Mouse (Mus musculus): ENCODE measurements around the gene Rnf126.

Rnf126 gene

DNA sequence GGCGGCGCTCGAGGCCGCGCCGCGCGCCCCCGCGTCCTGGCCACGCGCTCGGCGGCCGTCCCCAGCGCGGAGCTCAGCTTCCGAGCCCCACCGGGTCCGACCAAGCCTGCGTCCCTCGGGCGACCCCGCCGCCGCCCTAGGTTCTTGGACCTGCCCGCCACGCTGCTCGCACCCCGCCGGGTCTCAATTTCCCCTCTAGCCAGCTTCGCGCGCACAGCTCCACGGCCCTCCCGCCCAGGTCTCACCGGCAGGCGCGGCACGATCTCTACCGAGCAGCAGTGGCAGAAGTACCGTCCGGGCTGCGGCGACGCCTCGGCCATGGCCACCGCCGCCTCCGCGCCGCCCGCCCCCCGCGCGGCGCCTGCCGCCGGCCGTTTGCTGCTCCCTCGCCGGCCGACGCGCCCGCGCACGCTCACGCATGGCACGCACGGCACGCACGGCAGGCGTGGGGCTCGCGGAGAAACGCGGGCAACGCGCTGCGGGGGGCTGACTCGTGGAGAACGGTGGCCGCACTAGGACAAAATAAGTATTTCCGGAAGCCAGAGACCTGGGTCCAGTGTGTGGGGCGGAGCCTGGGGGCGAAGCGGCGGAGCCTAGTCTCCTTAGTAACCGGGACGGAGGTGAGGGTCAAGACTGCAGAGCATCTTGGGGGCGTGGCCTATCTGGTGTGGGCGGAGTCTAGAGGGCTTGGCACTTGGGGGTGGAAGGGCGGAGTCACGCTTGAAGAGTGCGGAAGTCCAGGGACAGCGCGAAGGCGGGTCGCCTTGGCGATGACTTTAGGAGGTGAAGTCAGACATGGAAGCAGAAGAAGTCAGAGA, at the start of gene Rnf126:
TSS of gene Rnf126 (minus strand) at position 445 of the 818 bp plus-strand sequence.
- POLR2A ChIA-PET: interaction anchor here (0.6 to 2.6 kb wide), 48 partner anchors 10 to 1708 kb away, joined by 3 to 18 read pairs (median 5); partner anchors contain the start of genes Polrmt (in 3 of the 4), Fgf22 (in 2 of the 4), Med16 (in 2 of the 4) and Ptbp1 (in 2 of the 4)
- CTCF ChIA-PET: interaction anchor here (0.5 to 4.5 kb wide), 49 partner anchors 10 to 1115 kb away, joined by 3 to 58 read pairs (median 3); partner anchors contain the start of genes Palm (in 2 of the 4), Abhd17a (in 1 of the 4), Arid3a (in 1 of the 4) and C2cd4c (in 1 of the 4)

DNA sequence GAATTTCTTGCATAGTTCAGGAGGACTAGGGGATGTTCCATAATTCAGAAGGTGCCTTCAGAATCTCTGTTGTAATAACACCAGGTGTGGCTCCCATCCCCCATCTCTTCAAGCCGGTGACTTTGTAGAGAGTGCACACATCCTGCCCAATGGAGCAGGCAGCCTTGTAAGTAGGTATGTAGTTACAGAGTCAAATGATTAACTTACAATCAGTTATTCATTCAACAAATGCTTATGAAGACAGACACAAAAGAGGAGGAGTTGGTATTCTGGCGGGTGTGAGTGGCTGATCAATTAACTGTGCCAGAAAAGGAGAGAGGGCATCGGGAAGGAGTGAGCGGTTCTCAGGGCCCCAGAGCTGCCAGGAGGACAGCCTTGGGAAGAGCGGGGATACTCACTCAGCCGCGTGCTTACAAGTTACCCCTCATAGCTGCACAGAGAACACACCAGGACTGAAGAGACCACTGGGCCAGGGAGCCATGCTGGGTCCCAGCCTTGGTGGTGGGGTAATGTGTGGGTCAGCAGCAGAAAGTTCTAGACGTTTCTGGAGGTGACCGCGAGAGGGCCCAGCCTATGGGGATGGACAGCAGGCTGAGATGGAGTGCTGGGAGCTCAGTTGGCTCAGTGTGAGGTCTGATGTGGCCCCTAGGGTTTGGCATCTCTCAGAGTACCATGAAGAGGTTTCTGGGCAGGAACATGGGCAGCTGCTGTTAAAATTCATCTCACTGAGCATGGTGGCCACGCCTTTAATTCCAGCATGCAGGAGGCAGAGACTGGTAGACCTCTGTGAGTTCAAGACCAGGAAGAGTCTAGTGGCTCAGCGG, 49.1 kb upstream of the Rnf126 start:
- CTCF ChIA-PET: interaction anchor here in 3 of 4 experiments (0.7 to 1.4 kb wide), 10 partner anchors 19 to 243 kb away, joined by 3 to 7 read pairs (median 3); partner anchors contain the start of genes Palm (in 2 of the 3), Bsg (in 1 of the 3), Plppr3 (in 1 of the 3) and Prtn3 (in 1 of the 3)
- POLR2A ChIA-PET: no interaction called here

DNA sequence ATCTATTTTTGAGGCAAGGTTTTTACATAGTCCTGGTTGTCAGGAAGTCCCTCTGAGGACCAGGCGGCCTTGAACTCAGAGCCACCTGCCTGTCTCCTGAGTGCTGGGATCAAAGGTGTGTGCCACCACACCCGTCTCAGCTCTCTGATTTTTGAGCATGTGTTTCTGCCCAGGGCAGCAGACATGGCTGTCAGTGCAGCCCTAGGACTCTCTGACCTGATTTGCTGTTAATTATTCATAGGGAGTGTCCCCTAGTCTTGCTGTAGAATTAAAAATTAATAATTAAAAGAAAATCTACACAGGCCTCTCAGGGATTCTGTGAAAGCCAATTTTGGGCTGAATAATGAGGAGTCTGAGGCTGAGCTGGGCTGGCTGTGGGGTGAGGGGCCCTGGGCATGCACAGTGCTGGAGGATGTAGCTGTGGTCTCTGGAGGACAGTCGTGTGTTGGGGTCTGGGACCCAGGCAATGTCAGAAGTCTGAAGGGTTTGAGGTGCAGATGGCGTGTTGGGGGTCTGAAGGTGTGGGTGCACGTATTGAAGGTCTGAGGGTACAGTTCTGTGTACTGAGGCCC, 47.6 kb upstream of the Rnf126 start:
- ChIA-PET CTCF (no interaction called here), POLR2A (interaction anchor here in 2 of 4 experiments (0.7 to 1.1 kb wide), 2 partner anchors 9 to 95 kb away, joined by 3 read pairs; partner anchors contain the start of gene Med16 (in 1 of the 2))

DNA sequence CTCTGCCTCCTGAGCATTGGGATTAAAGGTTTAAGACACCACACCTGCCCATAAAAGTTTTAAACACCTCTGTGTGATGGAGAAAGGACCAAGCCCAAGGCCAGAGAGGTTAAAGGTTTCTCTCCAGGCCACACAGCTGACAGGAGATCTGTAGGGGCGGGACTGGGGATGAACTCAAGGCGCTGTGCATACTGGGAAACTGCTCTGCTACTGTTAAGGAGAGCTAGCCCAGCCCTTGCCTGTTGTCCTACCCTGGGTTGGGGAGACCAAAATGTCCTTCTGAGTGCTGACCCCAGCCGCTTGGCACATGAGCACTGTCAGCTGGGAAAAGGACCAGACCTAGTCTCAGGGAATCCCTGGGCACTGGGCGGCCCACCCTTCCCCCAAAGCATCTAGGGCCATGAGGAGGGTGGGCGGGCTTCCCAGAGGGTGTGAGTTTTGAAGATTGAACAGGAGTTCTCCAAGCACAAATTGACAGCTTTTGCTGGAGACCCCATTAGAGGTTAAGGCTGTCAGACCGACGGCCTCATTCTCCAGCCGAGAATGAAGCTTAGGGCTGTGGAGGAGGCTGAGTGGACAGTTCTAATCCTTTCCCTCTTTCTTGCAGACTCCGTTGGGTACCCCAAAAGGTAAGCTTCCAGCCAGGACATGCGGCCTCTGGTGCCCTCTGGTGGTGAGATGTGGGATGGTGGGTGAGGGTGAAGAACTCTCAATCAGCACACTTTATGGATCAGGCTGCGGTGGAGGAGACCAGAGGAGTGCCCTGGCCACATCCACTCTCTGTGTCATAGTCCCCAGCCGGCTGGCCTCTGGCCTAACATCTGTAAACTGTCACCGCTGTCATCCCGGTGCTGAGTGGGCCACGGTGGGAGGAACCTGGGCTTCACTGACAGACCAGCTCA, 45.2 kb upstream of the Rnf126 start:
- ChIA-PET CTCF (interaction anchor here (0.6 to 3.0 kb wide), 92 partner anchors 8 to 517 kb away, joined by 3 to 37 read pairs (median 4); partner anchors contain the start of genes Palm (in 4 of the 4), Misp (in 3 of the 4), Bsg (in 2 of the 4) and Polrmt (in 2 of the 4)), POLR2A (interaction anchor here (0.6 to 2.3 kb wide), 31 partner anchors 8 to 356 kb away, joined by 3 to 10 read pairs (median 4); partner anchors contain the start of genes Misp (in 2 of the 4), Palm (in 2 of the 4), Ptbp1 (in 2 of the 4) and Med16 (in 1 of the 4))

DNA sequence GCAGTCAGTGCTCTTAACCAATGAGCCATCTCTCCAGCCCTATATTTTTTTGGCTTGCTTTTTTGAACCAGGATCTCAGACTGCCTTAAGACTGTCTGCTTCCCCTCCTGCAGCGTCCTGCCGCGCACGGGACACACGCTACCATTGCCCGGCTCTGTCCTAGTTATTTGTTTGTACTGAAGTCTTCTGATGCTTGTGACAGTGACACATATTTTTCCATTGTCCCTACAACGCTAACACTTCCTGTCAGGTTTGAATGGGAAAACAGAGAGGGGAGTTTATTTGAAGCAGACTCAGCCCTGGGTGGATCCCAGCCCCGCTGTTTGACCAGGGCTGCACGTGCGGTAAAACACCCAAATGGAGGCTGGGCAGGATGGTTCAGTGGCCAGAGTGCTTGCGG, 42.0 kb upstream of the Rnf126 start:
- POLR2A ChIA-PET: interaction anchor here in 2 of 4 experiments (0.9 to 1.3 kb wide), 5 partner anchors 40 to 100 kb away, joined by 3 to 4 read pairs (median 4); partner anchors contain the start of genes Med16 (in 1 of the 2) and Ptbp1 (in 1 of the 2)
- CTCF ChIA-PET: interaction anchor here in 1 of 4 experiments (1.1 to 1.7 kb wide), 3 partner anchors 12 to 28 kb away, joined by 3 to 7 read pairs (median 3); partner anchors contain the start of genes Misp and Palm

DNA sequence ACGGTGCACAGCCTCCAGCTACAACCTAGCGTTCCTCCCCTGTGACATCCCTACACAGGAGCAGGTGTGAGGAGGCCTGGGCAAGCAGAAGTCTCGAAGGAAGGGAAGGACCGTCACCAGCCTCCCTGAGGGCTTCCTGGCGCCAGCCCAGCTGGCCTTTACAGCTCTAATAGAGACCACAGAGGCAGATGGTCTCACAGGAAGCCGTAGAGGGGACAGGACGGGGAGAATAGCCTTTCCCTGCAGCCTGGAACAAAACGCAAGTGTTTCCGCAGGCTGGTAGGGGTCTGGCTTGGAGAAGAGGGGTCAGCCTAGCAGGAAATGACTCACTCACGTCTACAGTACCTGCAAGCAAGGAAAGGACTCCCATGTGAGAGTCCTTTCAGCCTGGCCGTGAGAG, 41.1 kb upstream of the Rnf126 start:
- ChIA-PET POLR2A (interaction anchor here in 1 of 4 experiments (0.6 to 1.0 kb wide), 2 partner anchors 11 to 39 kb away, joined by 3 to 4 read pairs; no protein-coding TSS in a partner anchor), CTCF (interaction anchor here in 1 of 4 experiments (1.3 kb wide), 1 partner anchor 27 kb away, joined by 3 read pairs; no protein-coding TSS in a partner anchor)

DNA sequence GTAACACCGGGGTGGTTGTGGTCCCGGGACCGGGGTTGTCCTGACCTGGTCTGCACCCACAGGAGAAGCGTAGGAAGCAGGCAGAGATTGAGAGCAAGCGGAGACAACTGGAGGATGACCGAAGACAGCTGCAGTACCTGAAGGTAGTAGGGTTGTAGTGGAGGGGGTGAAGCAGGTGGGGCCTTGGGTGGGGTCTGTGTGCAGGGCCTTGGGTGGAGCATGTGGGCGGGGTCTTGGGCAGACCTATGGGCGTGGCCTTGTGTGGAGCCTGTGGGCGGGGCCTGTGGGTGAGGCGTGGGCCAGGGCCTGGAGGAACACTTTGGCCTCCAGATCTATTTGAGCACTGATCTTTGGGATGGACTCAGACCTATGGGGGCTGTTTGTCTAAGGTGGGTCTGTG, 40.2 kb upstream of the Rnf126 start:
- CTCF ChIA-PET: interaction anchor here in 2 of 4 experiments (1.4 to 2.1 kb wide), 2 partner anchors 27 kb away, joined by 4 to 5 read pairs; no protein-coding TSS in a partner anchor
- POLR2A ChIA-PET: interaction anchor here in 2 of 4 experiments (1.6 to 2.0 kb wide), 2 partner anchors 13 to 55 kb away, joined by 4 to 8 read pairs; partner anchors contain the start of gene Palm (in 1 of the 2)

DNA sequence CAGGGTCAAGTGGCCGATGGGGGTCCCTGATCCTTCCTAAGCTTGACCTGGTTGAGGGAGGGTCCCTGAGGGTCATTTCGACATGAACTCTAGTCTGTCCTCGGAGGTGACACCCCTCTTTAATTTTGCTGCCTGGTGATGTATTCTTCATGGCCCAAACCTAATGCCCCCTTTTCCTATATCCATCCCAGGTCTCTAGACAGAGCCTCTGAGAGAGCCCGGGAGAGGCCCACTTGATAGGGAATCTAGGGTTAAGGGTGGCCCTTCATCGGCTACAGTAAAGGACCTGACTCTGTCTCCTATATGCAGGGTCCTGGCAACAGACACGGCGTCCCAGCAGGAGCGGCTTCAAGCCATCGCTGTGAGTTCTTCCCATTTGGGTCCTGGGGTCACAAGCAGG, 39.6 kb upstream of the Rnf126 start:
- ChIA-PET POLR2A (interaction anchor here in 2 of 4 experiments (0.8 to 2.0 kb wide), 5 partner anchors 11 to 59 kb away, joined by 3 to 8 read pairs (median 3); partner anchors contain the start of genes Palm (in 1 of the 2) and Ptbp1 (in 1 of the 2)), CTCF (interaction anchor here in 2 of 4 experiments (1.4 to 2.1 kb wide), 2 partner anchors 26 kb away, joined by 4 to 5 read pairs; no protein-coding TSS in a partner anchor)

DNA sequence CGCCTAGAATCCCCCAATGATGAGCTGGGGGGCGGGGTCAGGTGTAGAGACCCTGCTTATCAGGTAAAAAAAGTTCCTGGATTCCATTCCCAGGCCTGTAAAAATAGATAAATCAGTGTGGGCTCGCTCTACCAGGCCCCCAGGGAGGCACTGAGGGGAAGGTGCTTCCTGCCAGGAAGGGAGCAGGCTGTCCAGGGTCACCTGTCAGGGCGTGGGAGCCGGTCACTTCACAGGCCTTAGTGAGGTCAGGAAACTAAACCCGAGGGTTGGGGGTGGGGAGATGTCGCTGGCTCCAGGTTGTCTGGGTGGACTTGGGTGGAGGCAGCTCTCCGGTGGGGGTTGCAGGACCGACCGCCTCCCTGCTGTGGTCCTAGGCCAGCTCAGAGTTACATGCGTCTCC, 38.9 kb upstream of the Rnf126 start:
- ChIA-PET POLR2A (interaction anchor here in 2 of 4 experiments (0.5 to 2.0 kb wide), 9 partner anchors 9 to 156 kb away, joined by 3 to 8 read pairs (median 3); partner anchors contain the start of genes Palm (in 1 of the 2) and Ptbp1 (in 1 of the 2)), CTCF (interaction anchor here in 2 of 4 experiments (1.4 to 2.1 kb wide), 2 partner anchors 25 kb away, joined by 4 to 5 read pairs; no protein-coding TSS in a partner anchor)

DNA sequence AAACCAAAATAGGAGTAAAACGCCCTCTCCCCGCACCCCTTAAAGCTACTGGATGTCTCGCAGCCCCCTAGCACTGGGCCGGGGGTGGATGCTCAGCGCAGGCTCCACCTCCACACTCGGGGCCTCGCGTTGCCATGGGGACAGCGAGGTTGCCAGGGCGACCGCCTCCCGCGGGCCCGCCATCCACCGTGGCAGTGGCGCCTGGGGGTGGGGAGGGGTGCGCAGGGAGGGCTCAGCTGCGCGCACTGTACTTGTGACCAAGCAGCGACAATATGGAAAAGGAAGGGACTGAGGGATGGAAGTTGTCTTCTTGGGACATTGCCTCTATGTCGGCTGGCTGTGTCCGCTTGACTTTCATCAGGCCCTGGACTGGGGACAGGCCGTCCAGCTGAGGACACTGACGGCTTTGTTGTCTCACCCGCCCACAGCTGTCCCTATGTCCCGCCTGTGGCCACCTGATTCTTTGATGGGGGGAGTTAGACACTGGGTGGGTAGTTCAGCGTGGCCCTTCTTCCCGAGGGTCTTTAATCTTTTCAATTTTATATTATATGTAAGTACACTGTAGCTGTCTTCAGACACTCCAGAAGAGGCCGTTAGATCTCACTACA, 37.1 kb upstream of the Rnf126 start:
- ChIA-PET CTCF (interaction anchor here in 3 of 4 experiments (1.1 to 3.5 kb wide), 4 partner anchors 8 to 19 kb away, joined by 4 to 20 read pairs (median 4); partner anchors contain the start of gene Palm (in 2 of the 3)), POLR2A (interaction anchor here in 3 of 4 experiments (0.6 to 2.9 kb wide), 10 partner anchors 24 to 200 kb away, joined by 3 to 12 read pairs (median 3); partner anchors contain the start of genes Med16 (in 1 of the 3) and Ptbp1 (in 1 of the 3))

DNA sequence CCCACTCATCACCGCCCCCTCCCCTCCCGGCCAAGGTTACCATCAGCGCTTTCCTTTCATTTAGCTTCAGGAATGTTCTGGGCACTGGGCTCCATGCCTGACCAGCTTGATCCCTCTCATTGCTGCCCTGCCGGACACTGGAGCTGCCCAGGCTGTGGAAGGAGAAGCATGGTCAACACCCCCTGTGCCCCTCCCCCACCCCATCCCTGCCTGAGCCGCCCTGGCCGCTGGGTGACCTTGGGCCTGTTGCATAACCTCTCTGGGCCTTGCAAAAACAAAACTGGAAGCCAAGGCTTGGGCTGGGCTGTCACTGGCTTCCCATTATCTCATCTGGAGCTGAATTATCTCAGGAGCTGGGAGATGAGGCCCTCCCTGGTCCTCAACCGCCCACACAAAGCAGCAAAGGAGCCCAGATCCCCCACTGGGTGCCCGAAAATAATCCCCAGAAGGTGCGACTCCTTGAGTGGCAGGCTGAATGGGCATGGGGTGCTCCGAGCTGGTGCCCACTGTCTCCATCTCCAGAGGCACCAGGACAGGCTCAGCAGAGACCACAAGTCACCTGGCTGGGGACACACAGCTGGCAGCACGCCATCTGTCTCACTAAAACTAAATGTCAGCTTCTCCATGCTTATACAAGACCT, 35.7 kb upstream of the Rnf126 start:
- POLR2A ChIA-PET: interaction anchor here in 3 of 4 experiments (0.6 to 2.9 kb wide), 22 partner anchors 9 to 202 kb away, joined by 3 to 12 read pairs (median 4); partner anchors contain the start of genes Palm (in 2 of the 3), Ptbp1 (in 2 of the 3), Bsg (in 1 of the 3) and Grin3b (in 1 of the 3)

DNA sequence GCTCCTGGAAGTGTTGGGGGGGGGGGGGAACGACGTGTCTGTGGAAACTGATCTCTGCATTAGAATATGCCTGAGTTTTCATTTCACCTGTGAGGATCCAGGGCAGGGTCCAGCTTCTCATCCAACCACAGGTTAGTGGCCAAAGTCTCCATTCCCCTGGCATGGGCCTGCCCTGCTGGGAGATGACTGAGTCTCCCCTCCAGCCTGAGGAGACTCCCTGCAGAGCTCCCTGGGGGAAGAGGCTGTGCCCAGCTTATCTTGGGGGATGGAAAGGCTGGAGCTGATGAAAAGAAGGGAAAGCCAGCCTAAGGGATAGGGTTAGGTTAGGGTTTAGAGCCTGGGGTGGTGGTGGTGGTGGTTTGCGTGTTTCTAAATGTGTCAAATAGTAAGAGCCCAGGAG, 35.1 kb upstream of the Rnf126 start:
- POLR2A ChIA-PET: interaction anchor here in 3 of 4 experiments (0.6 to 2.9 kb wide), 15 partner anchors 8 to 169 kb away, joined by 3 to 12 read pairs (median 5); partner anchors contain the start of genes Palm (in 2 of the 3), Ptbp1 (in 2 of the 3) and Grin3b (in 1 of the 3)
- CTCF ChIA-PET: interaction anchor here in 3 of 4 experiments (0.5 to 3.5 kb wide), 14 partner anchors 8 to 112 kb away, joined by 3 to 20 read pairs (median 6); partner anchors contain the start of gene Palm (in 3 of the 3)

More for the DNA sequence above, 35.7 kb upstream of the Rnf126 start:
- CTCF ChIA-PET: interaction anchor here in 3 of 4 experiments (0.5 to 3.5 kb wide), 14 partner anchors 9 to 111 kb away, joined by 3 to 20 read pairs (median 4); partner anchors contain the start of gene Palm (in 3 of the 3)

DNA sequence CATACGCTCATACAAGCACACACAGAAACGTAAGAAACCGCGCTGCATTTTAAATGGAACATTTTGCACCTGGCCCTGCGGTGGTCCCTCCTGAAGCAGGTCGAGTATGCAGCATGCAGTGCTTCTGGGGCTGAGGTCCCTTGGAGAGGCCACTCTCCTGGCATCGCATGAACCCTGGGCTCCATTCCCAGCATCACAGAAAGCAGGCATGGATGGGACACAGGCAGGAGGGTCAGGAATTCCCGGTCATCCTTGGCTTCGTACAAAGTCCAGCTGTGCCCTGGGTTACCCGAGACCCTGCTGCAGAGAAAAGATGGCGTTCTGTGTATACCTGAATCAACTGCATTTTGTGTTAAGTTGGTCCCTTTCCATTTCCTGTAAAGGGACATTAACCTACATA, 33.8 kb upstream of the Rnf126 start:
- ChIA-PET POLR2A (interaction anchor here in 2 of 4 experiments (1.0 to 1.3 kb wide), 4 partner anchors 19 to 110 kb away, joined by 3 to 4 read pairs (median 4); partner anchors contain the start of genes Gm26602 (in 1 of the 2) and Med16 (in 1 of the 2)), CTCF (interaction anchor here in 3 of 4 experiments (0.6 to 2.2 kb wide), 6 partner anchors 11 to 1771 kb away, joined by 3 to 11 read pairs (median 5); no protein-coding TSS in a partner anchor)

DNA sequence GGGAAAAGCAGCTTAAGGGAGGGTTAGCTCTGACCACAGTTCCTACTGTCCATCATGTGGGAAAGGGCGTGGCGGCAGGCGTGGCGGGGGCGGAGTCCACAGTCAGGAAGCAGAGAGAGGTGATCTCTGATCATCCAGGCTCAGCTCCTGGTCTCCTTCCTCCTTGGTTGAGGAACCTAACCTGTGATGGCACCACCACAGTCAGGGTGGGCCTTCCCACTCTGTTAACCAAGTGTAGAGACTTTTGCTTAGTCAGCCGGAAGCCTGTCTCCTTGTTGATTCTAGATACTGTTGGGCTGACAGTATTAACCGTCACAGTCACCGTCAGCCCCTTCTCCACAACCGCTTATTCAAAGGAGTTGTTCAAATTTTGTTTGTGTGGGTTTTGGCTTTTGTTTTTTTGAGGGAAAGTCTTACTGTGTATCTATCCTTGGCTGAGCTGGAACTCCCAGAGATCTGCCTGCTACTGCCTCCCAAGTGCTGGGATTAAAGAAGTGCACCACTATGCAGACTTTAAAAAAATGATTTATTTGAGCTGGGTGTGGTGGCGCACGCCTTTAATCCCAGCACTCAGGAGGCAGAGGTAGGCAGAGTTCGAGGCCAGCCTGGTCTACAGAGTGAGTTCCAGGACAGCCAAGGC, 31.7 kb upstream of the Rnf126 start:
- POLR2A ChIA-PET: interaction anchor here in 2 of 4 experiments (0.6 to 1.3 kb wide), 4 partner anchors 22 to 111 kb away, joined by 3 to 4 read pairs (median 3); partner anchors contain the start of gene Med16 (in 1 of the 2)
- CTCF ChIA-PET: interaction anchor here in 2 of 4 experiments (1.0 to 1.5 kb wide), 3 partner anchors 9 to 19 kb away, joined by 3 to 6 read pairs (median 3); no protein-coding TSS in a partner anchor

Data from embryonic stem cell, embryonic (primary cell).